Mouse (Mus musculus) C2C12 (cell line): Measurements from ENCODE around the gene Ints7.

ENCODE experiments used
- CEBPB ChIP-seq: IDR thresholded peaks from one replicate; pipeline ENCODE4 v1.6.1; 2011; ENCODE audit warnings: low read depth, mild to moderate bottlenecking, control low read depth, moderate library complexity
- CTCF ChIP-seq: IDR thresholded peaks from one replicate; pipeline ENCODE4 v1.5.1; 2011; ENCODE audit not compliant: control insufficient read depth, insufficient read depth, insufficient read length
- FOSL1 ChIP-seq: IDR thresholded peaks from one replicate; pipeline ENCODE4 v1.8.0; 2011; ENCODE audit warnings: mild to moderate bottlenecking, low read length; ENCODE audit not compliant: poor library complexity, insufficient read depth, severe bottlenecking
- MAX ChIP-seq: IDR thresholded peaks from one replicate; pipeline ENCODE4 v1.6.1; 2011; ENCODE audit warnings: mild to moderate bottlenecking, control low read depth
- MYOG ChIP-seq: IDR thresholded peaks from one replicate; pipeline ENCODE4 v1.6.1; 2011; ENCODE audit not compliant: control insufficient read depth, insufficient read length; ENCODE audit errors: extremely low read depth
- USF1 ChIP-seq: IDR thresholded peaks from one replicate; pipeline ENCODE4 v1.6.1; 2011; ENCODE audit warnings: low read depth, mild to moderate bottlenecking, control low read depth, moderate library complexity

- TF ChIP-seq CTCF (peak; percentile 87), USF1 (no peak), MAX (peak; percentile 96), MYOG (no peak), FOSL1 (no peak), CEBPB (no peak)
These were observed at the start of gene Ints7, which contains the start of gene Dtl for GRCm38 (mm10) chr1:191575458-191576247.
